Mouse (Mus musculus) lung, adult 2 months (tissue): ENCODE data around the gene Tiam1. TPM values are rescaled to one million over a fixed set of nuclear protein-coding genes. Genes with fewer than 3 reads are reported as not detected.
A peak's percentile ranks its signal among the peaks of the same experiment; 100 is the strongest.

Experiments used
- DNase-seq: peaks from one replicate; pipeline ENCODE4 v3.0.0; 2022
- H3K4me1 ChIP-seq: fragments of 200-500 bp; 2 replicates; pipeline ENCODE4 v1.6.1; 2011; ENCODE audit warnings: low read length; ENCODE audit not compliant: control insufficient read depth, insufficient read depth
- H3K4me3 ChIP-seq: fragments of 200-500 bp; replicated peaks from 2 replicates; pipeline ENCODE3; 2011; ENCODE audit warnings: low read depth, mild to moderate bottlenecking, control low read depth, low read length; ENCODE audit errors: extremely low read depth
- CTCF ChIP-seq: fragments of 200-500 bp; IDR thresholded peaks from 2 replicates; pipeline ENCODE4 v1.5.1; 2011; ENCODE audit warnings: mild to moderate bottlenecking, low read length, control low read depth; ENCODE audit not compliant: insufficient read depth
- POLR2A ChIP-seq: fragments of 200-500 bp; IDR thresholded peaks from 2 replicates; pipeline ENCODE4 v1.6.1; 2011; ENCODE audit warnings: low read depth, mild to moderate bottlenecking, control low read depth, low read length, borderline replicate concordance; ENCODE audit errors: extremely low read depth
- WGBS: fragments of 180-500 bp; shearing (Covaris S2); methylation state at CpG from one replicate; pipeline ENCODE4 v1.1.7; 2018; 5-methylcytosine and 5-hydroxymethylcytosine counted together
- polyA plus RNA-seq: library from polyadenylated mRNA; depleted of rRNA; stranded (reverse); fragments of >200 nt; gene quantifications from 2 replicates; pipeline ENCODE4 v1.2.3, GENCODE M21; 2012; rRNA removed

Gene Tiam1
- 7.1 and 14.6 TPM in 2 replicates for polyA plus RNA-seq

DNA sequence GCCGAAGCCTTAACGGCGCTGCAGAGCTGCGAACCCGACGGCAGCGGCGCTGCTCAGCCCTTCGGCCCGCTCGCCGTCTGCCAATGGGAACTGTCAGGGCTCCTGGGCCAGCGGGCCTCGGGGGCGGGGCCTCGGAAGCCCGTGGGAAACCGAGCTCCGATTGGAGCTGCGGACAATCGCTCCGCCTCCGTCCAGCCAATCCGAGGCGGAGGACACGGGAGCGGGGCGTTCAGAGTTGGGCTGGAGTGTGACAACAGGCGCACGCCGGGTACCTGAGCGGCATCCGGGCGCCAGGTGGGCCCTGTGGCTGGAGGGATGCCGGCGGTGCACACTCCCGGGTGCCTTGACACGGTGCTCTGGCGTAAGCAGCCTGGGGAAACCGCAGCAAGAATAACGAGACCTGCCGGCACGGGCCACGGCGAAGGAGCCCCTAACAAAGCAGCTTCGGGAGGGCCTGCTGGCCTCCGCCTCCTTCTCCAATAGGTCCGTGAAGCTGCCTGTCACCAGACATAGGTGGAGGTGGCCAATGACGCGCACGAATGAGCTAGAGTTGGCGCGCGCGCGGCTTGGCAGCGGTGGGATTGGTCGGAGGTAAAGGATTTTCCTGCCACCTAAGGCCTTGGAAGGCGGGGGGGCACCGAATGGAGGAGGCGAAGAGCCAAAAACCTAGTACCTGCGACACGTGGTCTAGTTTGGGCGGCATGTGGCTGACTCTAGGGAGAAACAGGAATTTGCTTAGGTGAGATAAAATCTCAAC lies at the start of gene Tiam1:
Tiam1 (minus strand) TSS at position 10 of the 757 bp plus-strand sequence.
- under 1% methylated on average over 64 of the region's 64 CpGs for WGBS
- Histone ChIP-seq H3K4me3 (peak within 1 kb of the TSS; percentile 55), H3K4me1 (peaks cover 7% of the 10 kb centered on the region; the same call in 1 of the 2 replicates)
- peak; percentile 93 for DNase-seq
- no peak for TF ChIP-seq CTCF
- 0 out of 2 replicates have a peak, but pooled peaks have one; percentile 28 for TF ChIP-seq POLR2A

GRCm38 (mm10) chr16:90191289-90191688 lies 47.7 kb upstream of the Tiam1 start:
- WGBS: 76% methylated on average over 6 of the region's 6 CpGs
- TF ChIP-seq POLR2A (no peak), CTCF (no peak)
- no peak for DNase-seq
- peaks cover under 1% of the 10 kb centered on the region; the same call in 1 of the 2 replicates for H3K4me1 ChIP-seq
- no peak overlapping the region for H3K4me3 ChIP-seq

- 14% methylated on average over 13 of the region's 13 CpGs for WGBS
- Histone ChIP-seq H3K4me1 (no peaks in the 10 kb centered on the region), H3K4me3 (no peak overlapping the region)
- DNase-seq: peak; percentile 48
- TF ChIP-seq CTCF (peak; percentile 79), POLR2A (no peak)
These were observed 43.9 kb upstream of the Tiam1 start for GRCm38 (mm10) chr16:90187453-90187852.

DNA sequence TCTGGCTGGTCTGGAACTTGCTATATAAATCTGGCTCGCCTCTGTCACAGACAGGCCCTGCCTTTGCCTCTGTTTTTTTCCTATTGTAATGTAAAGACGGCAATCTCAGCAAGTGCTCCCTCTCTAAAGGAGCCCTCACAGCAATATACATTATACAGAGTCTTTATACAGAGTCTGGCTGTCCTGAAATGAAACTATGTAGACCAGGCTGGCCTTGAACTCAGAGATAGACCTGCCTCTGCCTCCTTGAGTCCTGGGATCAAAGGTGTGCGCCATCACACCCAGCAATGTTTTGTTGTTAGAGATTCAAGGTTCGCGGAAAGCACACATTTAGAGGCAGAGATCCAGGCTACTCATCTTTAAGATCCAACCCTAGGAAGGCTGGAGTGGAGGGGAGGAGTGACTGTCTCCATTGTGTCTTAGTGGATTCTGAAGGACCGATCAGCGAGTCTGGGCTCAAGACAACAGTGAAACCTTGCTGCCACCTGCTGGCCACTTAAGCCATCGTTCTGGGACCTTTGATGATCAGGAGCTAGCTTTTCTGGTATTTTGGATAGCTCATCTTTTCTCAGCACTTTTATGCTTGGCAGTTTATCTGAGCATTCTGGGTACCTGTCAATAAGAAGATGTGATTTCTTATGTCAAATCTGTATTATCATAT lies 42.5 kb upstream of the Tiam1 start:
- peak; percentile 93 for TF ChIP-seq CTCF
- TF ChIP-seq POLR2A: no peak
- Histone ChIP-seq H3K4me1 (no peaks in the 10 kb centered on the region), H3K4me3 (no peak overlapping the region)
- WGBS: 43% methylated on average over 8 of the region's 8 CpGs
- DNase-seq: peak; percentile 76

DNA sequence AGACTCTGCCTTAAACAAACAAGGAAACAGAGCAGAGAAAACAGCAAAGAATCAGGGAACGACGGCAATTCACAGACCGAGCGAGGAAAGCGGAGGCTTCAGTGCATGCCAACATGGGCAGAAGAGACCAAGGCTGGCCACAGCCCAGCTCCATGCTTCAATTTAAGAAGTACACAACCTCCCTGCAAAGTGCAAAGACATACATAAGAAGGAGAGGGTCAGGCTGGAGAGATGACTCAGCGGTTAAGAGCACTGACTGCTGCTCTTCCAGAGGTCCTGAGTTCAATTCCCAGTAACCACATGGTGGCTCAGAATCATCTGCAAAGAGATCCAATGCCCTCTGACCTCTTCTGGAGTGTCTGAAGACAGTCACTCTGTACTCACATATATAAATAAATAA lies 40.6 kb upstream of the Tiam1 start:
- H3K4me1 ChIP-seq: no peaks in the 10 kb centered on the region
- no peak overlapping the region for H3K4me3 ChIP-seq
- 68% methylated on average over 6 of the region's 6 CpGs for WGBS
- TF ChIP-seq CTCF (no peak), POLR2A (no peak)
- DNase-seq: no peak

GRCm38 (mm10) chr16:90181673-90182072 lies 38.1 kb upstream of the Tiam1 start:
- 71% methylated on average over 8 of the region's 8 CpGs for WGBS
- H3K4me3 ChIP-seq: no peak overlapping the region
- DNase-seq: no peak
- no peaks in the 10 kb centered on the region for H3K4me1 ChIP-seq
- no peak for TF ChIP-seq CTCF
- TF ChIP-seq POLR2A: no peak

DNA sequence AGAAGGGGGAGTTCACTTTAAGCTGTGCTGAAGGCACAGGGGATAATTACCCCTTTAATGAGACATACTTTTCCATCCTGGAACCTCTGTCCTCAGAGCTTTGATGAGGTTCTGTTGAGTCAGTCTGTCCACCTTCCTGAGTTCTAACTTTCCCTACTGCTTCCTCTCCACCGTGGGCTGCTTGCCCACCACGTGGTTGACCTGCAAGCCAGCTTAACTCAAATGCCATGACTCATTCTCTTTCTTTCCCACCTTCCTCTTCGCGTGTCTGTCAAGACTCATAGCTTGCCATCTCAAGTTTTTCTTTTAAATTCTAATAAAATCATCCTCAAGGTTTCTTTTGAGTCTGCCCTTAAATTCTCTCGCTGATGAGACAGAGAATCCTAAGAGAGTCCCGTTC lies 37.4 kb upstream of the Tiam1 start:
- H3K4me3 ChIP-seq: no peak overlapping the region
- WGBS: 65% methylated on average over 6 of the region's 6 CpGs
- no peaks in the 10 kb centered on the region for H3K4me1 ChIP-seq
- DNase-seq: no peak
- no peak for TF ChIP-seq POLR2A
- TF ChIP-seq CTCF: no peak

DNA sequence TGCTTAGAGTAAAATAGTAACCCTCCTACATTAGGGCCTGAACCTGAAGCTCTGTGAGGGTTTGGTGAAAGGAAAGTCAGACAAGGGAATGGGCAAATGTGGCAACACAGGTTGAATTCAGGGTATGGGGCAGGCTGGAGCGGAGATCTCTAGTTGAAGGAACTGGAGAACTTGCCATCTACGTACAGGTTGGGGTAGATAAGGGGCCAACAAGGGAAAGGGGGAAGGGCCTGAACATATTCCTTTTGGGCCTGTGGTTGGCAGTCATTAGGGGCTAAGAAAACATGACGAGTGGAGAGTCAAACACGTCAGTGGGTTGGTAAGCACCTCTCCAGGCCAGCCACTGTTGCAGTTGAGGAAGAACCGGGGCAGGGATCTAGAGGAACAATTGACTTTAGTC lies 36.3 kb upstream of the Tiam1 start:
- Histone ChIP-seq H3K4me3 (no peak overlapping the region), H3K4me1 (no peaks in the 10 kb centered on the region)
- 77% methylated on average over 5 of the region's 5 CpGs for WGBS
- TF ChIP-seq POLR2A (no peak), CTCF (no peak)
- no peak for DNase-seq

DNA sequence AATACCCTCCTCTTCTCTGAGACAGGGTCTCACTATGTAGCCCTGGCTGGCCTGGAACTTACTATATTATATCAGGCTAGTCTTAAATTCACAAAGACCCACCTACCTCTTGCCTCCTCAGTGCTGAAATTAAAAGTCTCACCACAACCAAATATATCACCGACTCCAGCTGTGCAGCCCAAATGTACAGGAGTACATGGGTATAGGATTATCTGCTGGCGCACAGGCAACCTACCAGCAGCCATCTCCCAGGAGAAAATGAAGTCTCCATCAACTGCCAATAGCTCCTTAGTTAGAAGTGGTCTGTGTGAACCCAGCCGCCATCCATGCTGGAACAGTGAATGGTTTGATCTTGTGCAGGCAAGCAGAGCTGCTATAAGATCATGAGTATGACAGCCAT lies 34.8 kb upstream of the Tiam1 start:
- 93% methylated on average over 3 of the region's 3 CpGs for WGBS
- H3K4me1 ChIP-seq: no peaks in the 10 kb centered on the region
- H3K4me3 ChIP-seq: no peak overlapping the region
- no peak for DNase-seq
- TF ChIP-seq CTCF (no peak), POLR2A (no peak)
